Mouse (Mus musculus) forebrain, embryonic 10.5 days (tissue): Measurements from ENCODE around the gene H1f0. TPM values are rescaled to one million over a fixed set of nuclear protein-coding genes. Genes with fewer than 3 reads are reported as not detected.
"Not testable (repeated sequence)": the region's sequence is repeated elsewhere in the genome, so short reads cannot be mapped to it uniquely, and the experiment has no call there.

Source experiments
- DNase-seq: peaks from one replicate; pipeline ENCODE4 v3.0.0-alpha.2; 2017; ENCODE audit warnings: low spot score; ENCODE audit errors: extremely low spot score
- H3K27ac ChIP-seq: fragments of 300-500 bp; sonication (generic); 2 replicates; pipeline ENCODE4 v1.5.1; 2016; ENCODE audit warnings: mild to moderate bottlenecking
- H3K27me3 ChIP-seq: fragments of 300-500 bp; sonication (generic); 2 replicates; pipeline ENCODE4 v1.6.1; 2016; ENCODE audit warnings: mild to moderate bottlenecking; ENCODE audit not compliant: poor library complexity, severe bottlenecking
- H3K36me3 ChIP-seq: fragments of 300-500 bp; sonication (generic); replicated peaks from 2 replicates; pipeline ENCODE4 v1.6.1; 2016; ENCODE audit warnings: mild to moderate bottlenecking, moderate library complexity
- H3K4me1 ChIP-seq: fragments of 300-500 bp; sonication (generic); 2 replicates; pipeline ENCODE4 v1.6.1; 2016
- H3K4me3 ChIP-seq: fragments of 300-500 bp; sonication (generic); 2 replicates; pipeline ENCODE4 v1.5.1; 2016; ENCODE audit warnings: mild to moderate bottlenecking, moderate library complexity
- H3K9me3 ChIP-seq: fragments of 300-500 bp; sonication (generic); 2 replicates; pipeline ENCODE4 v1.6.1; 2016; ENCODE audit warnings: mild to moderate bottlenecking, moderate library complexity
- WGBS: fragments of 180-500 bp; shearing (Covaris S2); methylation state at CpG from one replicate; pipeline ENCODE4 v1.1.7; 2016; 5-methylcytosine and 5-hydroxymethylcytosine counted together
- polyA plus RNA-seq: library from polyadenylated mRNA; unstranded; fragments of >200 nt; fragmentation: Nextera tagmentation; extraction: Ambion mirVana; gene quantifications from 2 replicates; pipeline ENCODE4 v1.2.1, GENCODE M21; 2016

The H1f0 gene
- polyA plus RNA-seq, 1 experiment from 2014 or later, result 444 TPM

- WGBS, result 19% methylated on average over 11 of the region's 11 CpGs
- DNase-seq, result peak; percentile 33
- Histone ChIP-seq H3K27me3 (peaks cover 29% of the 10 kb centered on the region), H3K4me3 (peak overlapping the region; percentile 73), H3K27ac (peak overlapping the region; percentile 99), H3K36me3 (no peaks in the 10 kb centered on the region; the same call in 1 of the 2 replicates), H3K4me1 (peaks cover 71% of the 10 kb centered on the region), H3K9me3 (no peaks in the 10 kb centered on the region)
Measured at GRCm38 (mm10) chr15:79029519-79030241, 1.4 kb downstream of the H1f0 start.

GRCm38 (mm10) chr15:79030551-79031435 is 2.5 kb downstream of the H1f0 start:
- 1% methylated on average over 52 of the region's 52 CpGs for WGBS
- DNase-seq, result peak; percentile 95
- H3K27ac ChIP-seq, result peak overlapping the region; percentile 99
- no peaks in the 10 kb centered on the region for H3K9me3 ChIP-seq
- peak overlapping the region; percentile 73 for H3K4me3 ChIP-seq
- H3K36me3 ChIP-seq, result peaks cover 9% of the 10 kb centered on the region
- H3K27me3 ChIP-seq, result peaks cover 18% of the 10 kb centered on the region
- H3K4me1 ChIP-seq, result peaks cover 64% of the 10 kb centered on the region

- H3K4me3 ChIP-seq, H3K27ac ChIP-seq, H3K9me3 ChIP-seq, DNase-seq, H3K27me3 ChIP-seq: not testable (repeated sequence)
- peaks cover 20% of the 10 kb centered on the region for H3K36me3 ChIP-seq
- H3K4me1 ChIP-seq, result peaks cover 53% of the 10 kb centered on the region
- 90% methylated on average over 5 of the region's 5 CpGs for WGBS
Measured at GRCm38 (mm10) chr15:79031908-79032307, 3.7 kb downstream of the H1f0 start.

GRCm38 (mm10) chr15:79037913-79038328 is 9.7 kb downstream of the H1f0 start:
- peaks cover 45% of the 10 kb centered on the region for H3K27me3 ChIP-seq
- no peak overlapping the region for H3K27ac ChIP-seq
- DNase-seq, result peak; percentile 80
- 15% methylated on average over 14 of the region's 14 CpGs for WGBS
- H3K4me1 ChIP-seq, result peaks cover 44% of the 10 kb centered on the region
- H3K36me3 ChIP-seq, result peaks cover 28% of the 10 kb centered on the region
- H3K4me3 ChIP-seq, result no peak overlapping the region
- no peaks in the 10 kb centered on the region for H3K9me3 ChIP-seq

DNA sequence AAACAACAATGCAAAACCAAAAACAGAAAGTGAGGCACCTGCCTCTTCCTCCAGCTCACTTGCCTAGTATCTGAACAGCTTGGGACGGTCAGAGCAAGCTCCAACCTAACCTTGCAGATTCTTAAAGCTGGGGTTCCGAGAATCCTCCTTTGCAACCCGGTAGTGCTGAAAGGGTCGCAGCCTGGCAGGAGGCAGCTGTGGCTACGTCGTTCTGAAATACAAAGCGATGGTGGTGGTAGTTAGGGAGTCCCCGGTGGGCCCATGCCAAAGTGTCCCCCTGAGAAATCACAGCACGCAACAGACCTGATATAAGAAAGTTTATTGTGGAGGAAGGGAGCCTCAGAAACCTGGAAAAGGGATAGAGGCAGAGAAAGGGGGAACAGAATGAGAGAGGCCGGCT is 10.1 kb downstream of the H1f0 start:
- Histone ChIP-seq H3K9me3 (no peaks in the 10 kb centered on the region), H3K4me3 (no peak overlapping the region), H3K4me1 (peaks cover 48% of the 10 kb centered on the region), H3K27me3 (peaks cover 49% of the 10 kb centered on the region), H3K36me3 (peaks cover 28% of the 10 kb centered on the region), H3K27ac (no peak overlapping the region)
- 70% methylated on average over 10 of the region's 10 CpGs for WGBS
- DNase-seq, result no peak

GRCm38 (mm10) chr15:79038853-79039252 is 10.6 kb downstream of the H1f0 start:
- Histone ChIP-seq H3K36me3 (peaks cover 28% of the 10 kb centered on the region), H3K9me3 (no peaks in the 10 kb centered on the region), H3K27me3 (peaks cover 54% of the 10 kb centered on the region), H3K4me3 (peak overlapping the region; percentile 2; the same call in 1 of the 2 replicates), H3K4me1 (peaks cover 51% of the 10 kb centered on the region), H3K27ac (no peak overlapping the region)
- peak; percentile 62 for DNase-seq
- 21% methylated on average over 7 of the region's 7 CpGs for WGBS

- Histone ChIP-seq H3K4me3 (peak overlapping the region; percentile 34), H3K9me3 (no peaks in the 10 kb centered on the region), H3K36me3 (peaks cover 20% of the 10 kb centered on the region), H3K27me3 (peaks cover 72% of the 10 kb centered on the region), H3K4me1 (peaks cover 66% of the 10 kb centered on the region), H3K27ac (no peak overlapping the region)
- WGBS, result 19% methylated on average over 24 of the region's 24 CpGs
- DNase-seq, result no peak
Measured at GRCm38 (mm10) chr15:79040501-79041416, 12.5 kb downstream of the H1f0 start.

GRCm38 (mm10) chr15:79041585-79041984 is 13.3 kb downstream of the H1f0 start, which contains the start of gene Galr3:
Galr3 (plus strand) TSS chr15:79041885.
- WGBS, result 74% methylated on average over 6 of the region's 6 CpGs
- Histone ChIP-seq H3K4me3 (peak within 1 kb of the TSS; percentile 61), H3K9me3 (no peaks in the 10 kb centered on the region), H3K4me1 (peaks cover 66% of the 10 kb centered on the region), H3K36me3 (peaks cover 11% of the 10 kb centered on the region), H3K27ac (peak within 1 kb of the TSS; percentile 54; the same call in 1 of the 2 replicates), H3K27me3 (peaks cover 73% of the 10 kb centered on the region)
- DNase-seq, result no peak

DNA sequence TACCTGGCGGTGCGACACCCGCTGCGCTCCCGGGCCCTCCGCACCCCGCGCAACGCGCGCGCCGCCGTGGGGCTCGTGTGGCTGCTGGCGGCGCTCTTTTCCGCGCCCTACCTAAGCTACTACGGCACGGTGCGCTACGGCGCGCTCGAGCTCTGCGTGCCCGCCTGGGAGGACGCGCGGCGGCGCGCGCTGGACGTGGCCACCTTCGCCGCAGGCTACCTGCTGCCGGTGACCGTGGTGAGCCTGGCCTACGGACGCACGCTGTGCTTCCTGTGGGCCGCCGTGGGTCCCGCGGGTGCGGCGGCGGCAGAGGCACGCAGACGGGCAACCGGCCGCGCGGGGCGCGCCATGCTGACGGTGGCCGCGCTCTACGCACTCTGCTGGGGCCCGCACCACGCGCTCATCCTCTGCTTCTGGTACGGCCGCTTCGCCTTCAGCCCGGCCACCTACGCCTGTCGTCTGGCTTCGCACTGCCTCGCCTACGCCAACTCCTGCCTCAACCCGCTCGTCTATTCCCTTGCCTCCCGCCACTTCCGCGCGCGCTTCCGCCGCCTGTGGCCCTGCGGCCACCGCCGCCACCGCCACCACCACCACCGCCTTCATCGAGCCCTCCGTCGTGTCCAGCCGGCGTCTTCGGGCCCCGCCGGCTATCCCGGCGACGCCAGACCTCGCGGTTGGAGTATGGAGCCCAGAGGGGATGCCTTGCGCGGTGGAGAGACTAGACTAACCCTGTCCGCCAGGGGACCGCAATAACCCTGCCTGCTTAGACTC is 14.7 kb downstream of the H1f0 start:
- WGBS, result under 1% methylated on average over 105 of the region's 105 CpGs
- H3K9me3 ChIP-seq, result no peaks in the 10 kb centered on the region
- H3K27ac ChIP-seq, result peak overlapping the region; percentile 54; the same call in 1 of the 2 replicates
- H3K36me3 ChIP-seq, result no peaks in the 10 kb centered on the region
- peaks cover 84% of the 10 kb centered on the region for H3K27me3 ChIP-seq
- DNase-seq, result no peak
- H3K4me3 ChIP-seq, result peak overlapping the region; percentile 61
- H3K4me1 ChIP-seq, result peaks cover 62% of the 10 kb centered on the region

DNA sequence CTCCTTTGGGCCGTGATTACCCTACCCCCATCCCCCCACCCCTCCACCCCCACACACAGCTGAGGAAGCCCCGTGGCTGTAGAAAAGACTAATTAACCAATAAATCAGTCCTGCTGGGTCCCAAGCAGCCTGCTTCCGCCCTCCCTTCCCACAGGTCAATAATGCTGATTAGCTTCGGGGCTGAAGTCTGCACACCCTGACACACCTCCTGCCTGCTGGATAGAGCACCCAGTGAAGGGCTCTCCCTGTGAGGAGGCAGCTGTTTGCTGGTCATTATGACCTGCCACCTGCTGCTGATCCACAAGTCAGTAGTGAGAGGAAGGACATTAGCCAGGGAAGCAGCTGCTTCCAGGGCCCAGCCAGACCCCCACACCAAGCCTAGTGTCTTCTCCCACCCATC is 16.6 kb downstream of the H1f0 start:
- H3K4me3 ChIP-seq, result no peak overlapping the region
- no peaks in the 10 kb centered on the region for H3K36me3 ChIP-seq
- 0 out of 2 replicates have a peak overlapping the region, but pooled peaks have one; percentile 15 for H3K27ac ChIP-seq
- no peaks in the 10 kb centered on the region for H3K9me3 ChIP-seq
- no peak for DNase-seq
- 9% methylated on average over 4 of the region's 4 CpGs for WGBS
- H3K27me3 ChIP-seq, result peaks cover 72% of the 10 kb centered on the region
- H3K4me1 ChIP-seq, result peaks cover 46% of the 10 kb centered on the region

GRCm38 (mm10) chr15:79048186-79048585 is 19.9 kb downstream of the H1f0 start:
- H3K4me3 ChIP-seq, result no peak overlapping the region
- no peak for DNase-seq
- peaks cover 11% of the 10 kb centered on the region for H3K36me3 ChIP-seq
- peaks cover 30% of the 10 kb centered on the region for H3K4me1 ChIP-seq
- peaks cover 39% of the 10 kb centered on the region for H3K27me3 ChIP-seq
- H3K9me3 ChIP-seq, result no peaks in the 10 kb centered on the region
- WGBS, result 78% methylated on average over 4 of the region's 4 CpGs
- H3K27ac ChIP-seq, result no peak overlapping the region
